Mouse (Mus musculus) cerebellum, adult 2 months (tissue): ENCODE results near the gene Ltbp2.

ENCODE experiments used
- CTCF ChIP-seq: fragments of 200-500 bp; IDR thresholded peaks from 2 replicates; pipeline ENCODE4 v1.5.1; 2011; ENCODE audit warnings: low read depth, mild to moderate bottlenecking, control low read depth, low read length, moderate library complexity, borderline replicate concordance; ENCODE audit not compliant: insufficient read depth
- POLR2A ChIP-seq: fragments of 200-500 bp; IDR thresholded peaks from 2 replicates; pipeline ENCODE4 v1.6.1; 2011; ENCODE audit warnings: low read length, control low read depth, borderline replicate concordance; ENCODE audit not compliant: insufficient read depth

DNA sequence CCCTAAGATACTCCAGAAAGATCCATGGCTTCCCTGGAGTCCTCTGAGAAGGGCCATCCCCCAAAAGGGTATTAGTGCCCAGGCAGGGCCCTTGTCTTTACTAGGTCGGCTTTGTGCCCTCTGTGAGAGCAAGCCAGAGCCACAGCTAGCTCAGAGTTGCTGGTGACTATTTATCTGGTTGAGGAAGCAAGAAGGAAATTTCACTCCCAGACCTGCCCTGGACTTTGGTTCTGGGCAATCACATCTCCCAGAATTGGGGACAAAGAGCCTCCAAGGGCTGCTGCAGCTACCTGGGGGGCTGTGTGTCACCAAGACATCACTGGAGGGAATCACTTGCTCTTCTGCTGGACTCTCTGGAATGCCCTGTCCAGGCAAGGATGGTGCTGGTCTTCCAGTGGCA, 70.3 kb downstream of the Ltbp2 start:
- TF ChIP-seq CTCF (no peak), POLR2A (no peak)
